Mouse (Mus musculus) hindbrain, embryonic 12.5 days (tissue): Measurements from ENCODE around the gene Fbxw21. TPM values are rescaled to one million over a fixed set of nuclear protein-coding genes. Genes with fewer than 3 reads are reported as not detected.

Experiments used
- ATAC-seq: fragments of 200-750 bp; cut with Nextera tagmentation; 2 replicates; pipeline ENCODE4 v1.8.0; 2017; ENCODE audit warnings: moderate TSS enrichment; ENCODE audit not compliant: low FRiP score
- H3K27ac ChIP-seq: fragments of 300-500 bp; sonication (generic); 2 replicates; pipeline ENCODE4 v1.5.1; 2016; ENCODE audit warnings: mild to moderate bottlenecking
- H3K27me3 ChIP-seq: fragments of 300-500 bp; sonication (generic); 2 replicates; pipeline ENCODE4 v1.6.1; 2016; ENCODE audit warnings: mild to moderate bottlenecking
- H3K36me3 ChIP-seq: fragments of 300-500 bp; sonication (generic); 2 replicates; pipeline ENCODE4 v1.6.1; 2016; ENCODE audit warnings: mild to moderate bottlenecking
- H3K4me1 ChIP-seq: fragments of 300-500 bp; sonication (generic); 2 replicates; pipeline ENCODE4 v1.6.1; 2016
- H3K4me2 ChIP-seq: fragments of 300-500 bp; sonication (generic); replicated peaks from 2 replicates; pipeline ENCODE4 v1.6.1; 2016; ENCODE audit warnings: mild to moderate bottlenecking
- H3K4me3 ChIP-seq: fragments of 300-500 bp; sonication (generic); 2 replicates; pipeline ENCODE4 v1.5.1; 2016; ENCODE audit warnings: mild to moderate bottlenecking
- H3K9ac ChIP-seq: fragments of 300-500 bp; sonication (generic); 2 replicates; pipeline ENCODE4 v1.6.1; 2016; ENCODE audit warnings: mild to moderate bottlenecking, moderate library complexity
- H3K9me3 ChIP-seq: fragments of 300-500 bp; sonication (generic); replicated peaks from 2 replicates; pipeline ENCODE4 v1.6.1; 2016; ENCODE audit warnings: mild to moderate bottlenecking
- WGBS: fragments of 180-500 bp; shearing (Covaris S2); methylation state at CpG from one replicate; pipeline ENCODE4 v1.1.7; 2016; 5-methylcytosine and 5-hydroxymethylcytosine counted together
- polyA plus RNA-seq: library from polyadenylated mRNA; unstranded; fragments of >200 nt; fragmentation: Nextera tagmentation; extraction: Ambion mirVana; gene quantifications from 2 replicates; pipeline ENCODE4 v1.2.1, GENCODE M21; 2016

The Fbxw21 gene
- polyA plus RNA-seq, 1 experiment from 2014 or later = not detected

DNA sequence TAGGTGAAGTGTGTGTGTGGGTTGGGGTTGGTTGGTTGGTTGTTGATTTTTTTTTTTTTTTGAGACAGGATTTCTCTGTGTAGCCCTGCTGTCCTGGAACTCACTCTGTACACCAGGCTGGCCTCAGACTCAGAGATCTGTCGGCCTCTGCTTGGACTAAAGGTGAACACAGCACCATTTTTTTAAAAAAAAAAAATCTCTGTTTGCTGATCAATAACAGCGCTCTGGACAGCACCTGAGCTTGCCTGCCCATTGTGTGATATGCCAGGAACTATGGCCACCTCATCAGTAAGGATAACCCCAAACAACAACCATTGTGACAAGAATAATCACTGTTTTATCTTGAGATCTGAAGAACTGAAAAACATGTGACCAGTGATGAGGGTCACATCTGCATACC is 36.8 kb downstream of the Fbxw21 start:
- no peaks in the 10 kb centered on the region for H3K27me3 ChIP-seq
- no peak for ATAC-seq
- 0 out of 2 replicates have a peak, but pooled peaks cover 2% of the 10 kb centered on the region for H3K4me1 ChIP-seq
- WGBS = 75% methylated on average over 2 of the region's 2 CpGs
- no peak overlapping the region for H3K9ac ChIP-seq
- H3K9me3 ChIP-seq = no peaks in the 10 kb centered on the region
- 0 out of 2 replicates have a peak, but pooled peaks cover 7% of the 10 kb centered on the region for H3K36me3 ChIP-seq
- no peak overlapping the region for H3K27ac ChIP-seq
- H3K4me2 ChIP-seq = no peak overlapping the region
- H3K4me3 ChIP-seq = no peak overlapping the region

DNA sequence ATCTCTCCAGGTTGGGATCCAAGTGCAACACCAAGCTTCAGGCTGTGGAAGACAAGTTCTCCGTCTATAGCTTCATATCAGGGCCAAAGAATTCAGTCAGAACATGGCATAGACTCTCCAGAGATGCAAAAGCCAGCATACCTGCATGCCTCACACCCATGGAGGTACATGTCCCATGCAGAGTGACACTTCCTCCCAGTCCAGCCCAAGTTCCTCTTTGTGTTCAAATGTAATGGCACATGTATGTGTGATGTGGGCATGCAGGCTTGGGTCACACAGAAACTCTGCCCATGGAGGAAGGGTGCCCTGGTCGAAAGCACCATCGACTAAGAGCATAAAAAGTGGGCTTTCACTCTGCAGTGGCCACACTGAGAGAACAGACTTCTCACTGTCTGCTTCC is 37.7 kb downstream of the Fbxw21 start:
- 0 out of 2 replicates have a peak, but pooled peaks cover 2% of the 10 kb centered on the region for H3K4me1 ChIP-seq
- ATAC-seq = no peak
- no peaks in the 10 kb centered on the region for H3K27me3 ChIP-seq
- no peak overlapping the region for H3K27ac ChIP-seq
- no peak overlapping the region for H3K4me2 ChIP-seq
- H3K4me3 ChIP-seq = no peak overlapping the region
- no peak overlapping the region for H3K9ac ChIP-seq
- WGBS = 90% methylated on average over 3 of the region's 3 CpGs
- no peaks in the 10 kb centered on the region for H3K9me3 ChIP-seq
- peaks cover 15% of the 10 kb centered on the region for H3K36me3 ChIP-seq

DNA sequence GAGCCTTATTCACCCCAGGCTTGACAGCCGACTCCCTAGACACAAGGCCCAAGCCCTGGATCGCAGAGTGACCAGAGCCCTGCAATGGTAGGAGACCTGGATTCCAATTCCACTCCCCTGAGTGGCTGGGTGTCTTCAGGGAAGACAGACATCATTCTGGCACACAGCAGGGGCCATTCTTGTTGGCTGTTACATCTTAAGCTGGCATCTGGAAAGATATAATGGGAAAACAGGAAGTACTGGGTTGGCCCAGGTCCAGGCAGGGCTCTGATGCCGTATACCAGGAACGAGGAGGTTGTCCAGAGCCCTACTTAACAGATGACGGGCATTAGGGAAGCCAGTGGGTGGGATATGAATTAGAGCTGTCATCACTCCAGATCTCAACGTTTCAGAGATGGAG is 38.6 kb downstream of the Fbxw21 start:
- Histone ChIP-seq H3K9ac (no peak overlapping the region; the same call in 1 of the 2 replicates), H3K4me1 (0 out of 2 replicates have a peak, but pooled peaks cover 2% of the 10 kb centered on the region), H3K4me2 (no peak overlapping the region), H3K9me3 (no peaks in the 10 kb centered on the region), H3K27me3 (no peaks in the 10 kb centered on the region), H3K36me3 (peaks cover 24% of the 10 kb centered on the region), H3K4me3 (no peak overlapping the region), H3K27ac (no peak overlapping the region)
- WGBS = 67% methylated on average over 6 of the region's 6 CpGs
- ATAC-seq = no peak

DNA sequence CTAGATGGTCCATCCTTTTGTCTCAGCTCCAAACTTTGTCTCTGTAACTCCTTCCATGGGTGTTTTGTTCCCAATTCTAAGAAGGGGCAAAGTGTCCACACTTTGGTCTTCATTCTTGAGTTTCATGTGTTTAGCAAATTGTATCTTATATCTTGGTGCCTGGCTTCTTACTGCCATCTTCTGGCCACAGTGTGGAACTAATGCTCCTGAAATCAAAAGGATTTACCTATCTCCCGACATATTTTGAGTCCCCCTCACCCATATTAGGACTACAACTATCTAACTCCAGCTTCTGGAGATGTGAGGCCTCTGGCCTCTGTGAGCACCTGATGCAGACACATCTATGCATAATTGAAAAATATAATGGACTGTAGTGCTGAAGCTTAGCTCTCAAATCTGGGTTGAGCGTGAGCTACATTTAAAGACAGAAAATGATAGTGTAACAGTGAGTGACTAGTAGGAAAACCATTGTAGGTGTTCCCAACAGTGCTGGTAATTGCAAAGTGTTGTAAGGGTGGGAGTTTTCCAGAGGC is 39.2 kb downstream of the Fbxw21 start:
- no peaks in the 10 kb centered on the region for H3K9me3 ChIP-seq
- no peaks in the 10 kb centered on the region for H3K27me3 ChIP-seq
- no peak overlapping the region for H3K27ac ChIP-seq
- no peak overlapping the region for H3K4me3 ChIP-seq
- 53% methylated on average over 2 of the region's 2 CpGs for WGBS
- H3K4me1 ChIP-seq = 0 out of 2 replicates have a peak, but pooled peaks cover 2% of the 10 kb centered on the region
- ATAC-seq = no peak
- peaks cover 31% of the 10 kb centered on the region for H3K36me3 ChIP-seq
- H3K4me2 ChIP-seq = no peak overlapping the region
- H3K9ac ChIP-seq = no peak overlapping the region

DNA sequence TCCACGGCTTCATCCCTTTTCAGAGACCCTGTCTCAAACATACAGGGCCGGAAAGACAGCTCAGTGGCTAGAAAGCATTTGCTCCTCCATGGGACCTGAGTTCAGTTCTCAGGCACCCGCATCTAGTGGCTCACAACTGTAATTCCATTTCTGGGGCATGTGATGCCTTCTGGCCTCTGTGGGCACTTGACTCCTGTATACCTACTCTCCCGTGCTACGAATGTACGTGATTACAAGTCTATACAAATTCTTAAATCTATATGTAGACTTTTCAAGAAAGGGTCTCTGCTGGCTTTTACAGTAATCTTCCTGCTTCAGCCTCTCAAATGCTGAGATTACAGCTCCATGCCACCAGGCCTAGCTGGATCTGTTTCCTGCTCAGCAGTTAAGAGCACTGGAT is 40.9 kb downstream of the Fbxw21 start:
- ATAC-seq = no peak
- no peaks in the 10 kb centered on the region for H3K27me3 ChIP-seq
- 85% methylated on average over 6 of the region's 6 CpGs for WGBS
- H3K27ac ChIP-seq = no peak overlapping the region
- H3K9ac ChIP-seq = no peak overlapping the region
- H3K9me3 ChIP-seq = no peaks in the 10 kb centered on the region
- H3K4me1 ChIP-seq = 0 out of 2 replicates have a peak, but pooled peaks cover 2% of the 10 kb centered on the region
- no peak overlapping the region for H3K4me3 ChIP-seq
- no peak overlapping the region for H3K4me2 ChIP-seq
- H3K36me3 ChIP-seq = peaks cover 48% of the 10 kb centered on the region

DNA sequence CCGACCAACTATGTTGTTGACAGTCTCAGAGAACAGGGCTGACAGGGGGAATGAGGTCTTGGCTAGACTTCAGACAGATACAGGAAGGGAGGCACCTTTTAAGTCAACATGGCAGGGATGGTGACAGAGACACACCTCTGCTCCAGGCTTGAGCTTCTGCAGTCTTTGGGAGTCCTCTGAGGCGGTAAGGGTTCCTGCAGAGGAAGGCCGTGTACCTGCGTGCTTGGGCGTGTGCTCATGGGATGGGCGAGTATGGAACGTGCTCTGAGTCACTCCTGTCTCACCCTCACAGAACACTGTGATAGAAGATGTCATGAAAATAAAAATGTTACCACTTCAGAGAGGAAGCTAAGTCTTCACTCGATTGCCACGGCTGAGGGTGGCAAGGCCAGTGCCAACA is 42.3 kb downstream of the Fbxw21 start:
- WGBS = 96% methylated on average over 9 of the region's 9 CpGs
- 0 out of 2 replicates have a peak, but pooled peaks cover 2% of the 10 kb centered on the region for H3K4me1 ChIP-seq
- no peak overlapping the region for H3K27ac ChIP-seq
- peaks cover 61% of the 10 kb centered on the region for H3K36me3 ChIP-seq
- no peak overlapping the region for H3K4me2 ChIP-seq
- no peaks in the 10 kb centered on the region for H3K27me3 ChIP-seq
- ATAC-seq = no peak
- no peaks in the 10 kb centered on the region for H3K9me3 ChIP-seq
- no peak overlapping the region for H3K9ac ChIP-seq
- H3K4me3 ChIP-seq = no peak overlapping the region

DNA sequence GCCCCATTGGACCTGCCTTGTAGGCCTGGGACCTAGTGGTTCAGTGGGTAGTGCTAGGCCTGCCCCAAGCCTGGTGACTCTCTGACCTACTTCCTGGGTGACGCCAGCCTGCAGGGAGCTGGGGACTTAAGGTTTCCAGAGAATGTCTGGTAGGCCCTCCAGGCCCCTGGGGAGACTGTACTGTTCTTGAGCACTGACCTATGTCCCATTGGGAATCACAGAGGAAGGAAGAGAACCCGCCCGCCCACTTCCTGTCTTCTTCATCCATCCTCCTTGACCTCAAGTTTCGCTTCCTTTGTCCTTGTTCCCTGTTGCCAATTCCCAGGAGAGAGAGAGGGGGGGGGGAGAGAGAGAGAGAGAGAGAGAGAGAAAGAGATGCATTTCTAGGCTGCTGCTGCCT is 43.7 kb downstream of the Fbxw21 start:
- Histone ChIP-seq H3K36me3 (peaks cover 76% of the 10 kb centered on the region), H3K9ac (no peak overlapping the region), H3K9me3 (no peaks in the 10 kb centered on the region), H3K27me3 (no peaks in the 10 kb centered on the region), H3K4me2 (no peak overlapping the region), H3K4me1 (no peaks in the 10 kb centered on the region), H3K4me3 (no peak overlapping the region), H3K27ac (no peak overlapping the region)
- no peak for ATAC-seq
- WGBS = 85% methylated on average over 4 of the region's 4 CpGs

DNA sequence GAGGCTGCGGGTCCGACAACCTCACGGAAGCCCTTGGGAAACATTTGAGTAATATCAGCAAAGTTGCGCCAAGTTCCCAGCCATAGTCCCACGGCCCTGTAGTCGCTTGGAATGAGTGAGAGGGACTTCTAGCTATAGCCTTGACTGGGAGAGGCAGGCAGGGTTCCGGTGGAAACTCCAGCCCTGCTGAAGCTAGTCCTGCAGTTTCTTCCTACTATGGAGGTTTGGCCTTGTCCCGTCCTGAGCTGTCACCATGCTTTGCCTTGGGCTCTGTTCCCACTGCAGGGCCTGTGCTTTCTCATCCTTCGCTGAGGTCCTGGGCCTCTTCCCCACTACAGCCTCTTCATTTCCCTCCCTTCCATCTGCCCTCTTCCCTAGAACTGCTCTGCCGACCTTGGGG is 45.6 kb downstream of the Fbxw21 start:
- Histone ChIP-seq H3K4me2 (no peak overlapping the region), H3K27me3 (no peaks in the 10 kb centered on the region), H3K9ac (no peak overlapping the region), H3K27ac (no peak overlapping the region), H3K4me1 (no peaks in the 10 kb centered on the region), H3K9me3 (no peaks in the 10 kb centered on the region), H3K36me3 (peaks cover 95% of the 10 kb centered on the region), H3K4me3 (no peak overlapping the region)
- 94% methylated on average over 10 of the region's 10 CpGs for WGBS
- no peak for ATAC-seq

DNA sequence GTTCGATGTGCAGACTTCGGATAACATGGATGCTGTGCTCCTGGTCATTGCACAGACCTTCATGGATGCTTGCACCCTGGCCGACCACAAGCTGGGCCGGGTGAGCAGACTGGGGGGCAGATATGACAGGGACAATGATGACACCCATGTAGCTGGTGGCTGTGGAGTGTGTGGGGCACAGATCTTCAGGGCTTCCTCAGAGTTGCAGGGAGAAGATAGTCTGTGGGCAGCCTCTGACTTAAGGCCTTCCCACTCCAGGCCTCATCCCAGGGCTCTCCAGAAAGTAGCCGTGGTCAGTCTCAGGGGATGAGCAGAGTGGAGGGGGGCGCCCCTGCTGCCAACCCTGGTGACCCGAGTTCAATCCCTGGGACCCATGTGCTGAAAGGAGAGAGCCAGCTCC is 47.0 kb downstream of the Fbxw21 start:
- no peak for ATAC-seq
- H3K4me3 ChIP-seq = no peak overlapping the region
- no peaks in the 10 kb centered on the region for H3K4me1 ChIP-seq
- H3K4me2 ChIP-seq = no peak overlapping the region
- H3K27ac ChIP-seq = no peak overlapping the region
- WGBS = 88% methylated on average over 7 of the region's 7 CpGs
- H3K9me3 ChIP-seq = no peaks in the 10 kb centered on the region
- H3K36me3 ChIP-seq = peaks cover 100% of the 10 kb centered on the region
- no peaks in the 10 kb centered on the region for H3K27me3 ChIP-seq
- no peak overlapping the region for H3K9ac ChIP-seq

DNA sequence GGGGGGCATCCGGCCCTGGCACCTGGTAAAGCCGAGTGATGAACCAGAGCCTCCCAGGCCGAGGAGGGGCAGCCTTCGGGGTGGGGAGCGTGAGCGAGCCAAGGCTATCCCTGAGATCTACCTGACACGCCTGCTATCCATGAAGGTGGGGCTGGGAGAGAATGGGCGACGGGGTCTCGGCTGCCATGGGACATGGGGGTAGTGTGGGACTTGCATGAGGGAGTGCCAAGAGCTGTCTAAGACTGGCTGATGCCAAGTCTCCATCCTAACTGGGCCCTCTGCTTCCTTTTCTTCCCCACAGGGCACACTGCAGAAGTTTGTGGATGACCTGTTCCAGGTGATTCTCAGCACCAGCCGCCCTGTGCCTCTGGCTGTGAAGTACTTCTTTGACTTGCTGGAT is 47.6 kb downstream of the Fbxw21 start:
- Histone ChIP-seq H3K27ac (no peak overlapping the region), H3K4me2 (no peak overlapping the region), H3K9me3 (no peaks in the 10 kb centered on the region), H3K4me1 (no peaks in the 10 kb centered on the region), H3K27me3 (no peaks in the 10 kb centered on the region), H3K36me3 (peaks cover 100% of the 10 kb centered on the region), H3K9ac (no peak overlapping the region), H3K4me3 (no peak overlapping the region)
- ATAC-seq = no peak
- WGBS = 90% methylated on average over 11 of the region's 11 CpGs

DNA sequence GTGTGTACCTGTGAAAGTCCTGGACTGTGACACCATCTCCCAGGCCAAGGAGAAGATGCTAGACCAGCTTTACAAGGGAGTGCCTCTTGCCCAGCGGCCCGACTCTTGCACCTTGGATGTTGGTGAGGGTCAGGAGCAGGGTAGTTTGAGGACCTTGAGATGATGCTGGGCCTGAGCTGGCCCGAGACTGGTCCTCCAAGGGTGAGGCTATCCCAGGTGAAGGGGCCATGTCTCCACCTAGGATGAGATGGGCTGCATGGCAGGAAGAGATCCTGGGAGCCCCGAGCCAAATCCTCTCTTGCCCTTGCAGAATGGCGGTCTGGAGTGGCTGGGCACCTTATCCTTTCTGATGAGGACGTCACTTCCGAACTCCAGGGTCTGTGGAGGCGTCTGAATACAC is 48.5 kb downstream of the Fbxw21 start:
- 91% methylated on average over 8 of the region's 8 CpGs for WGBS
- no peak overlapping the region for H3K4me3 ChIP-seq
- H3K4me1 ChIP-seq = no peaks in the 10 kb centered on the region
- H3K27ac ChIP-seq = no peak overlapping the region
- H3K36me3 ChIP-seq = peaks cover 100% of the 10 kb centered on the region
- ATAC-seq = no peak
- H3K9me3 ChIP-seq = no peaks in the 10 kb centered on the region
- H3K4me2 ChIP-seq = no peak overlapping the region
- H3K9ac ChIP-seq = no peak overlapping the region
- H3K27me3 ChIP-seq = no peaks in the 10 kb centered on the region

DNA sequence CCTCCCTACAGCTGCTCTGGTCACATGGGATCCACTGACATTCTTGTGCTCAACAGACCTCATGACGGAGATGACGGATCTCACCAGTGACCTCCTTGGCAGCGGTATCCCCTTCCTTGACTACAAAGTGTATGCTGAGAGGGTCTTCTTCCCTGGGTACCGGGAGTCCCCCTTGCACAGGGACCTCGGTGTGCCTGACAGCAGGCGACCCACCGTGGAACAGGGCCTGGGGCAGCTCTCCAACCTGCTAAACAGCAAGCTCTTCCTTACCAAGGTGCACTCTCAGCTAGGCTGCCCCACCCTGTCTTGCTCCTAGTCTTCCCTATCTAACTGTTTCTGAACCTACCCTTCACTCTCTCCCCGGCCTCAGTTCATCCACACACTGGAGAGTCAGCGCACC is 50.2 kb downstream of the Fbxw21 start:
- peaks cover 100% of the 10 kb centered on the region for H3K36me3 ChIP-seq
- H3K4me3 ChIP-seq = no peak overlapping the region
- no peak overlapping the region for H3K4me2 ChIP-seq
- no peaks in the 10 kb centered on the region for H3K9me3 ChIP-seq
- no peak for ATAC-seq
- no peaks in the 10 kb centered on the region for H3K27me3 ChIP-seq
- H3K9ac ChIP-seq = no peak overlapping the region
- H3K4me1 ChIP-seq = no peaks in the 10 kb centered on the region
- WGBS = 90% methylated on average over 9 of the region's 9 CpGs
- H3K27ac ChIP-seq = no peak overlapping the region

DNA sequence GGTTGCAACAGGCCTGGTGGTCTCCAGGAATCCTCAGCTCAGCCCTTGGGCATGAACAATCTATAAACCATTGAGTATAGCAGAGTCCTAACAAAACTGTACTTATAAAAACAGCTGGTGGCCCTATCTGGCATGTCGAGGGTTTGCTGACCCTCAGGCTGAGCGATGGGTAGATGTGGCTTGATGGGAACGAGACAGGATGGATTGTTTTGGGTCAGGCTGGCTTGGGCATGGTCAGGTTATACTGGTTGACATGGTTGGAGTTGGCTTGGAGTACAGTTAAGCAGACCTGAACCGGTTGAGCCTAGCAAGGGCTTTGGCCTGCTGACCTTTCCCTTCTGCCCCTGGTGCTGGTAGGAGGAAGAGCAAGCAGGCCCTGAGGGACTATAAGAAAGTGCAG is 50.7 kb downstream of the Fbxw21 start:
- H3K4me1 ChIP-seq = no peaks in the 10 kb centered on the region
- no peak for ATAC-seq
- no peaks in the 10 kb centered on the region for H3K27me3 ChIP-seq
- no peak overlapping the region for H3K27ac ChIP-seq
- H3K4me3 ChIP-seq = no peak overlapping the region
- H3K4me2 ChIP-seq = no peak overlapping the region
- H3K9me3 ChIP-seq = no peaks in the 10 kb centered on the region
- H3K36me3 ChIP-seq = peaks cover 100% of the 10 kb centered on the region
- no peak overlapping the region for H3K9ac ChIP-seq
- WGBS = 91% methylated on average over 4 of the region's 4 CpGs
